11 mouse cellular contexts compared by ENCODE assay signal in genomic region chr9:106308983-106309382, GRCm38 (mm10). TPM values are rescaled to one million over a fixed set of nuclear protein-coding genes. Genes with fewer than 3 reads are reported as not detected.
A peak's percentile ranks its signal among the peaks of the same experiment; 100 is the strongest.
DNase-seq lines count a peak whose midpoint lies in the region; ATAC-seq and TF ChIP-seq lines count a peak whose summit lies in the region.
"Had no signal": no experiment of that assay in that cellular context is flagged by ENCODE, and none has a peak within 500 bp of the region (broad histone marks: within the 10 kb centered on the region; RNA-seq: fewer than 3 reads in every experiment).

No protein-coding gene starts in this region.

- TF ChIP-seq POLR2A in lung, adult 2 months (IDR thresholded peaks at IDR 0.05; ENCODE audit: borderline replicate concordance, extremely low read depth, low read depth, low read length): no peak
- no peak for TF ChIP-seq POLR2A in olfactory bulb, adult 2 months (IDR thresholded peaks at IDR 0.05; ENCODE audit: insufficient read depth, low read depth, low read length)

- H3K9ac ChIP-seq in lung, embryonic 15.5 days: no peak overlapping the region
- H3K9ac ChIP-seq in embryonic facial prominence, embryonic 15.5 days: no peak overlapping the region
- H3K9ac ChIP-seq: liver, embryonic 14.5 days had no signal

- peaks cover 43% of the 10 kb centered on the region for H3K4me1 ChIP-seq in heart, embryonic 10.5 days
- H3K4me1 ChIP-seq in lung, embryonic 15.5 days: peaks cover 9% of the 10 kb centered on the region; the same call in 1 of the 2 replicates
- H3K4me1 ChIP-seq in lung, adult 2 months (ENCODE audit: control insufficient read depth, insufficient read depth, low read length): peaks cover 7% of the 10 kb centered on the region; the same call in 1 of the 2 replicates
- H3K4me1 ChIP-seq in embryonic facial prominence, embryonic 15.5 days: peaks cover 19% of the 10 kb centered on the region; the same call in 1 of the 2 replicates
- peaks cover 16% of the 10 kb centered on the region for H3K4me1 ChIP-seq in olfactory bulb, adult 2 months (ENCODE audit: control insufficient read depth, insufficient read depth, low read length)

- no peak for ATAC-seq in lung, embryonic 15.5 days (ENCODE audit: borderline replicate concordance, extremely low read depth, low FRiP score, low TSS enrichment)
- no peak for ATAC-seq in embryonic facial prominence, embryonic 15.5 days (ENCODE audit: insufficient number of reproducible peaks, low FRiP score, low TSS enrichment, low read depth)

- H3K4me2 ChIP-seq in lung, embryonic 15.5 days: no peak overlapping the region
- no peak overlapping the region for H3K4me2 ChIP-seq in embryonic facial prominence, embryonic 15.5 days (replicated peaks)

- no peak for TF ChIP-seq CTCF in lung, adult 2 months (IDR thresholded peaks at IDR 0.05; ENCODE audit: insufficient read depth, low read length)
- TF ChIP-seq CTCF in olfactory bulb, adult 2 months (IDR thresholded peaks at IDR 0.05; ENCODE audit: insufficient read depth, low read depth, low read length): no peak

- intact Hi-C loops in heart, postnatal 14 days (cut with DNase I): loop anchor here (5.0 kb wide), 2 partner anchors 58 to 168 kb away; partner anchors contain the start of genes Dusp7, Parp3 and Rrp9

- H3K36me3 ChIP-seq in heart, embryonic 10.5 days: peaks cover 18% of the 10 kb centered on the region; the same call in 1 of the 2 replicates
- 0 out of 2 replicates have a peak, but pooled peaks cover 6% of the 10 kb centered on the region for H3K36me3 ChIP-seq in lung, embryonic 15.5 days
- no peaks in the 10 kb centered on the region for H3K36me3 ChIP-seq in embryonic facial prominence, embryonic 15.5 days

- no peaks in the 10 kb centered on the region for H3K27me3 ChIP-seq in heart, embryonic 10.5 days (ENCODE audit: insufficient read depth, poor library complexity, severe bottlenecking)
- H3K27me3 ChIP-seq in lung, embryonic 15.5 days: no peaks in the 10 kb centered on the region
- H3K27me3 ChIP-seq in embryonic facial prominence, embryonic 15.5 days: no peaks in the 10 kb centered on the region

- H3K4me3 ChIP-seq in heart, embryonic 10.5 days: no peak overlapping the region
- H3K4me3 ChIP-seq in lung, embryonic 15.5 days: no peak overlapping the region
- H3K4me3 ChIP-seq in lung, adult 2 months (replicated peaks; ENCODE audit: extremely low read depth, low read depth, low read length): no peak overlapping the region
- H3K4me3 ChIP-seq in embryonic facial prominence, embryonic 15.5 days (replicated peaks): no peak overlapping the region
- H3K4me3 ChIP-seq in olfactory bulb, adult 2 months (ENCODE audit: insufficient read depth, low read depth, low read length): no peak overlapping the region

- peak overlapping the region; percentile 70 for H3K27ac ChIP-seq in heart, embryonic 10.5 days
- peak overlapping the region; percentile 46; the same call in 1 of the 2 replicates for H3K27ac ChIP-seq in lung, embryonic 15.5 days
- peak overlapping the region; percentile 34; the same call in 1 of the 2 replicates for H3K27ac ChIP-seq in embryonic facial prominence, embryonic 15.5 days (replicated peaks)
- peak overlapping the region; percentile 12; the same call in 1 of the 2 replicates for H3K27ac ChIP-seq in olfactory bulb, adult 2 months (ENCODE audit: insufficient read depth, low read depth, low read length)
- H3K27ac ChIP-seq: liver, embryonic 14.5 days had no signal

- H3K9me3 ChIP-seq in heart, embryonic 10.5 days: no peaks in the 10 kb centered on the region
- H3K9me3 ChIP-seq in lung, embryonic 15.5 days: no peaks in the 10 kb centered on the region
- no peaks in the 10 kb centered on the region for H3K9me3 ChIP-seq in embryonic facial prominence, embryonic 15.5 days (replicated peaks)

- no peak for DNase-seq in heart, embryonic 10.5 days (ENCODE audit: low spot score)
- no peak for DNase-seq in heart, postnatal 14 days
- DNase-seq in lung, adult 2 months: no peak
- no peak for DNase-seq in urinary bladder, postnatal 25 days (ENCODE audit: low spot score)
- no peak for DNase-seq in urinary bladder, postnatal 36 days (ENCODE audit: low spot score in 2 of 2)
- DNase-seq: adrenal gland, adult 8-10 months; cerebellum, adult 2 months had no signal

- WGBS in heart, embryonic 10.5 days: 89% methylated on average over 5 of the region's 5 CpGs
- 90% methylated on average over 5 of the region's 5 CpGs for WGBS in lung, embryonic 15.5 days
- 81% methylated on average over 5 of the region's 5 CpGs for WGBS in lung, adult 2 months
- 84% methylated on average over 5 of the region's 5 CpGs for WGBS in embryonic facial prominence, embryonic 15.5 days
- 89% methylated on average over 5 of the region's 5 CpGs for WGBS in olfactory bulb, adult 2 months

RNA-seq across cellular contexts. Expression of gene Poc1a, which starts 28.1 kb away (rescaled TPM):
- polyA plus RNA-seq in heart, embryonic 10.5 days (2016; fragmentation: Nextera tagmentation; extraction: Ambion mirVana): 36.5 and 42.3 TPM in 2 replicates
- total RNA-seq in heart, postnatal 14 days (2021): 1 to 10 TPM; 4.3 to 4.8 TPM
- 29.5 and 32.0 TPM in 2 replicates for polyA plus RNA-seq in lung, embryonic 15.5 days (2015; fragmentation: Nextera tagmentation; extraction: Ambion mirVana)
- polyA plus RNA-seq in lung, adult 2 months (2012; rRNA removed): 5.7 and 7.9 TPM in 2 replicates
- polyA plus RNA-seq in embryonic facial prominence, embryonic 15.5 days (2015; fragmentation: Nextera tagmentation; extraction: Ambion mirVana): 22.4 and 32.8 TPM in 2 replicates
- polyA plus RNA-seq in olfactory bulb, adult 2 months (2012; ENCODE audit: insufficient read depth, insufficient read length, low replicate concordance, missing spikeins): not detected in 2 replicates

RNA-seq across cellular contexts. Expression of gene Dusp7, which starts 59.4 kb away (rescaled TPM):
- polyA plus RNA-seq in heart, embryonic 10.5 days (2016; fragmentation: Nextera tagmentation; extraction: Ambion mirVana): 14.4 and 21.0 TPM in 2 replicates
- total RNA-seq in heart, postnatal 14 days (2021): 10 to 100 TPM; 53.2 to 53.9 TPM
- polyA plus RNA-seq in lung, embryonic 15.5 days (2015; fragmentation: Nextera tagmentation; extraction: Ambion mirVana): 16.5 and 17.5 TPM in 2 replicates
- 223 and 262 TPM in 2 replicates for polyA plus RNA-seq in lung, adult 2 months (2012; rRNA removed)
- 42.3 and 44.2 TPM in 2 replicates for polyA plus RNA-seq in embryonic facial prominence, embryonic 15.5 days (2015; fragmentation: Nextera tagmentation; extraction: Ambion mirVana)
- polyA plus RNA-seq in olfactory bulb, adult 2 months (2012; ENCODE audit: insufficient read depth, insufficient read length, low replicate concordance, missing spikeins): not detected in 2 replicates

Comparison
In these comparisons a context has a peak if more than half of its experiments do, and no peak if none do; other contexts are left out.
1. H3K27ac ChIP-seq: peak in every context shown above with its lines; median percentile 70 in heart, embryonic 10.5 days; 46 in lung, embryonic 15.5 days; 34 in embryonic facial prominence, embryonic 15.5 days; 12 in olfactory bulb, adult 2 months.
2. RNA of gene Dusp7, which starts 59.4 kb away (polyA plus RNA-seq): 223 to 262 TPM in lung, adult 2 months, 42.3 to 44.2 TPM in embryonic facial prominence, embryonic 15.5 days, 14.4 to 21.0 TPM in heart, embryonic 10.5 days and 16.5 to 17.5 TPM in lung, embryonic 15.5 days; not detected in olfactory bulb, adult 2 months; every median in the first group is over 10 times any median in the second.